Mouse (Mus musculus): Measurements from ENCODE around the gene 4930562C15Rik. TPM values are rescaled to one million over a fixed set of nuclear protein-coding genes. Genes with fewer than 3 reads are reported as not detected.

4930562C15Rik gene
- polyA plus RNA-seq, 1 experiment = not detected

- H3K36me3 ChIP-seq (ENCODE audit: control insufficient read depth, insufficient read depth, low read length) = peaks cover 16% of the 10 kb centered on the region
- peaks cover 16% of the 10 kb centered on the region for H3K4me1 ChIP-seq (ENCODE audit: control insufficient read depth, insufficient read depth, insufficient read length)
- TF ChIP-seq CTCF (IDR thresholded peaks at IDR 0.05; ENCODE audit: extremely low read depth, insufficient read depth, insufficient read length, insufficient replicate concordance) = no peak
- no peak for TF ChIP-seq POLR2A (IDR thresholded peaks at IDR 0.05; ENCODE audit: low read depth, low read length)
- WGBS = 34% methylated on average over 11 of the region's 11 CpGs
- H3K27ac ChIP-seq (ENCODE audit: insufficient read depth, low read length) = peak overlapping the region; percentile 87
- no peak overlapping the region for H3K4me3 ChIP-seq (ENCODE audit: extremely low read depth, insufficient read depth, insufficient read length)
- no peaks in the 10 kb centered on the region for H3K27me3 ChIP-seq (ENCODE audit: control insufficient read depth, insufficient read depth, low read length)
- peak; percentile 28 to 41 for DNase-seq (ENCODE audit: low read depth in 1 of 2, low spot score in 2 of 2)
These were observed 77.9 kb downstream of the 4930562C15Rik start for GRCm38 (mm10) chr16:4912907-4913782.

GRCm38 (mm10) chr16:4913783-4914735 is 78.8 kb downstream of the 4930562C15Rik start:
- no peaks in the 10 kb centered on the region for H3K27me3 ChIP-seq (ENCODE audit: control insufficient read depth, insufficient read depth, low read length)
- H3K36me3 ChIP-seq (ENCODE audit: control insufficient read depth, insufficient read depth, low read length) = peaks cover 16% of the 10 kb centered on the region
- peak; percentile 69 to 76 for DNase-seq (ENCODE audit: low read depth in 1 of 2, low spot score in 2 of 2)
- TF ChIP-seq CTCF (IDR thresholded peaks at IDR 0.05; ENCODE audit: extremely low read depth, insufficient read depth, insufficient read length, insufficient replicate concordance) (peak; percentile 69; the same call in 1 of the 2 replicates), POLR2A (IDR thresholded peaks at IDR 0.05; ENCODE audit: low read depth, low read length) (no peak)
- H3K27ac ChIP-seq (ENCODE audit: insufficient read depth, low read length) = peak overlapping the region; percentile 87
- H3K4me1 ChIP-seq (ENCODE audit: control insufficient read depth, insufficient read depth, insufficient read length) = peaks cover 13% of the 10 kb centered on the region
- H3K4me3 ChIP-seq (ENCODE audit: extremely low read depth, insufficient read depth, insufficient read length) = no peak overlapping the region
- 44% methylated on average over 12 of the region's 12 CpGs for WGBS

- TF ChIP-seq POLR2A (IDR thresholded peaks at IDR 0.05; ENCODE audit: low read depth, low read length) = no peak
- no peak for TF ChIP-seq CTCF (IDR thresholded peaks at IDR 0.05; ENCODE audit: extremely low read depth, insufficient read depth, insufficient read length, insufficient replicate concordance)
- H3K27ac ChIP-seq (ENCODE audit: insufficient read depth, low read length) = no peak overlapping the region
- WGBS = 79% methylated on average over 3 of the region's 3 CpGs
- no peaks in the 10 kb centered on the region for H3K27me3 ChIP-seq (ENCODE audit: control insufficient read depth, insufficient read depth, low read length)
- peaks cover 13% of the 10 kb centered on the region for H3K4me1 ChIP-seq (ENCODE audit: control insufficient read depth, insufficient read depth, insufficient read length)
- DNase-seq (ENCODE audit: low read depth in 1 of 2, low spot score in 2 of 2) = no peak
- peaks cover 9% of the 10 kb centered on the region for H3K36me3 ChIP-seq (ENCODE audit: control insufficient read depth, insufficient read depth, low read length)
- H3K4me3 ChIP-seq (ENCODE audit: extremely low read depth, insufficient read depth, insufficient read length) = no peak overlapping the region
These were observed 80.7 kb downstream of the 4930562C15Rik start for GRCm38 (mm10) chr16:4915931-4916330.

DNA sequence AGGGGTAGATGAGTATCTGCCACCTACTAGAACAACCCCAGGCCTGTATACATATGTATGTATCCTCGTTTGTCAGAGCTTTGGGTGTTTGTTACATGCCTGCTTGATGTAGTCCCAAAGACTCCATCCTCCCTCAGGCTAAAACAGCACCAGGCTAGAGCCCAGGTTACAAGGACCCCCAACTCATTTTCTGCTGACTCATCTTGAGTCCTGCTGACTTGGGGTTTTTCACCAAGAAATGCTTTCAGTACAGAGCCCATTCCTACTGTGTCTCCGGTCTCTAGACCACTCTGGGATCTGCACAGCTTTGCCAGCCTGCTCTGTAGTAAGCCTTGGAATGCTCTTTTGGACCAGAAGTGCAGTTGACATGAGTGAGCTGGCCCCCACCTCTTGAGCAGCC is 81.4 kb downstream of the 4930562C15Rik start:
- peaks cover 13% of the 10 kb centered on the region for H3K4me1 ChIP-seq (ENCODE audit: control insufficient read depth, insufficient read depth, insufficient read length)
- DNase-seq (ENCODE audit: low read depth in 1 of 2, low spot score in 2 of 2) = no peak
- no peaks in the 10 kb centered on the region for H3K27me3 ChIP-seq (ENCODE audit: control insufficient read depth, insufficient read depth, low read length)
- TF ChIP-seq CTCF (IDR thresholded peaks at IDR 0.05; ENCODE audit: extremely low read depth, insufficient read depth, insufficient read length, insufficient replicate concordance) (no peak), POLR2A (IDR thresholded peaks at IDR 0.05; ENCODE audit: low read depth, low read length) (no peak)
- H3K36me3 ChIP-seq (ENCODE audit: control insufficient read depth, insufficient read depth, low read length) = peaks cover 4% of the 10 kb centered on the region
- WGBS = 87% methylated on average over 2 of the region's 2 CpGs
- no peak overlapping the region for H3K27ac ChIP-seq (ENCODE audit: insufficient read depth, low read length)
- H3K4me3 ChIP-seq (ENCODE audit: extremely low read depth, insufficient read depth, insufficient read length) = no peak overlapping the region

Other genes with a start within 250 kb of the 4930562C15Rik start
- 11.9 and 14.1 TPM in 2 replicates for gene Glis2, start 240.7 kb upstream of the 4930562C15Rik start, polyA plus RNA-seq (2012; rRNA removed)
- 8.2 and 9.5 TPM in 2 replicates for gene Pam16, start 210.4 kb upstream of the 4930562C15Rik start, polyA plus RNA-seq (2012; rRNA removed)
- gene Vasn, start 195.5 kb upstream of the 4930562C15Rik start, polyA plus RNA-seq (2012; rRNA removed) = 23.6 and 31.3 TPM in 2 replicates
- gene Dnaja3, start 195.4 kb upstream of the 4930562C15Rik start, polyA plus RNA-seq (2012; rRNA removed) = 11.0 and 12.1 TPM in 2 replicates
- 150 and 191 TPM in 2 replicates for gene Coro7, start 155.6 kb upstream of the 4930562C15Rik start, polyA plus RNA-seq (2012; rRNA removed)
- gene Nmral1, start 116.1 kb upstream of the 4930562C15Rik start, polyA plus RNA-seq (2012; rRNA removed) = 8.7 and 9.4 TPM in 2 replicates
- gene Hmox2, start 109.1 kb upstream of the 4930562C15Rik start, polyA plus RNA-seq (2012; rRNA removed) = 17.2 and 19.8 TPM in 2 replicates
- gene Cdip1, start 45.1 kb upstream of the 4930562C15Rik start, polyA plus RNA-seq (2012; rRNA removed) = 40.4 and 55.2 TPM in 2 replicates
- gene Ubald1, start 44.9 kb downstream of the 4930562C15Rik start, polyA plus RNA-seq (2012; rRNA removed) = 65.6 and 67.6 TPM in 2 replicates
- 103 and 134 TPM in 2 replicates for gene Mgrn1, start 50.8 kb downstream of the 4930562C15Rik start, polyA plus RNA-seq (2012; rRNA removed)
- gene Nudt16l1, start 103.3 kb downstream of the 4930562C15Rik start, polyA plus RNA-seq (2012; rRNA removed) = 70.3 and 78.4 TPM in 2 replicates
- gene Anks3, start 128.8 kb downstream of the 4930562C15Rik start, polyA plus RNA-seq (2012; rRNA removed) = 51.5 and 56.3 TPM in 2 replicates
- not detected in 2 replicates for gene Sept12, start 162.4 kb downstream of the 4930562C15Rik start, polyA plus RNA-seq (2012; rRNA removed)
- 1.4 and 1.8 TPM in 2 replicates for gene Smim22, start 171.9 kb downstream of the 4930562C15Rik start, polyA plus RNA-seq (2012; rRNA removed)
- 229 and 300 TPM in 2 replicates for gene Rogdi, start 178.1 kb downstream of the 4930562C15Rik start, polyA plus RNA-seq (2012; rRNA removed)
- 43.9 and 45.5 TPM in 2 replicates for gene Glyr1, start 214.4 kb downstream of the 4930562C15Rik start, polyA plus RNA-seq (2012; rRNA removed)
- 31.2 and 40.3 TPM in 2 replicates for gene Ubn1, start 214.6 kb downstream of the 4930562C15Rik start, polyA plus RNA-seq (2012; rRNA removed)